Mouse (Mus musculus) embryonic facial prominence, embryonic 11.5 days (tissue): ENCODE measurements around the gene Fsip1. TPM values are rescaled to one million over a fixed set of nuclear protein-coding genes. Genes with fewer than 3 reads are reported as not detected.
A peak's percentile ranks its signal among the peaks of the same experiment; 100 is the strongest.

Source experiments
- ATAC-seq: fragments of 200-750 bp; cut with Nextera tagmentation; replicated peaks from 2 replicates; pipeline ENCODE4 v1.8.0; 2017; ENCODE audit warnings: low read depth; ENCODE audit not compliant: insufficient number of reproducible peaks, low FRiP score, low TSS enrichment
- DNase-seq: peaks from one replicate; pipeline ENCODE4 v3.0.0-alpha.2; 2015; ENCODE audit warnings: low spot score
- H3K27ac ChIP-seq: fragments of 300-500 bp; sonication (generic); replicated peaks from 2 replicates; pipeline ENCODE4 v1.5.1; 2014; ENCODE audit warnings: mild to moderate bottlenecking, low read depth, low read length, control low read depth
- H3K27me3 ChIP-seq: fragments of 300-500 bp; sonication (generic); 2 replicates; pipeline ENCODE4 v1.6.1; 2014; ENCODE audit warnings: mild to moderate bottlenecking, low read length, moderate library complexity, mixed read lengths; ENCODE audit not compliant: control insufficient read depth, insufficient read depth
- H3K36me3 ChIP-seq: fragments of 300-500 bp; sonication (generic); replicated peaks from 2 replicates; pipeline ENCODE4 v1.6.1; 2014; ENCODE audit warnings: low read depth, mild to moderate bottlenecking, low read length, moderate library complexity, mixed read lengths; ENCODE audit not compliant: control insufficient read depth, insufficient read depth
- H3K4me1 ChIP-seq: fragments of 300-500 bp; sonication (generic); 2 replicates; pipeline ENCODE4 v1.6.1; 2014; ENCODE audit warnings: low read length, mixed read lengths; ENCODE audit not compliant: control insufficient read depth, insufficient read depth
- H3K4me2 ChIP-seq: fragments of 300-500 bp; sonication (generic); 2 replicates; pipeline ENCODE4 v1.6.1; 2014; ENCODE audit warnings: low read depth, mild to moderate bottlenecking, control low read depth, low read length, moderate library complexity
- H3K4me3 ChIP-seq: fragments of 300-500 bp; sonication (generic); 2 replicates; pipeline ENCODE4 v1.5.1; 2014; ENCODE audit warnings: low read depth, low read length, control low read depth
- H3K9ac ChIP-seq: fragments of 300-500 bp; sonication (generic); replicated peaks from 2 replicates; pipeline ENCODE4 v1.6.1; 2014; ENCODE audit warnings: mild to moderate bottlenecking, control low read depth, low read length
- H3K9me3 ChIP-seq: fragments of 300-500 bp; sonication (generic); replicated peaks from 2 replicates; pipeline ENCODE4 v1.6.1; 2016; ENCODE audit warnings: mild to moderate bottlenecking, low read length, inconsistent platforms, mixed read lengths; ENCODE audit not compliant: control insufficient read depth
- WGBS: fragments of 180-500 bp; shearing (Covaris S2); extraction: QIAGEN DNeasy Blood & Tissue Kit; methylation state at CpG from one replicate; pipeline ENCODE4 v1.1.7; 2014; 5-methylcytosine and 5-hydroxymethylcytosine counted together
- polyA plus RNA-seq: library from polyadenylated mRNA; unstranded; fragments of >200 nt; fragmentation: Nextera tagmentation; extraction: Ambion mirVana; gene quantifications from 2 replicates; pipeline ENCODE4 v1.2.1, GENCODE M21; 2014

Fsip1 gene
- polyA plus RNA-seq, 1 experiment from 2014 or later = 2.3 TPM

GRCm38 (mm10) chr2:118112846-118113479 lies 143.8 kb downstream of the Fsip1 start:
- DNase-seq (no peak), ATAC-seq (no peak)
- H3K9ac ChIP-seq = peak overlapping the region; percentile 28
- no peaks in the 10 kb centered on the region for H3K27me3 ChIP-seq
- no peaks in the 10 kb centered on the region for H3K36me3 ChIP-seq
- H3K27ac ChIP-seq = no peak overlapping the region
- WGBS = 60% methylated on average over 21 of the region's 21 CpGs
- H3K9me3 ChIP-seq = no peaks in the 10 kb centered on the region
- H3K4me2 ChIP-seq = peak overlapping the region; percentile 84
- H3K4me1 ChIP-seq = peaks cover 2% of the 10 kb centered on the region; the same call in 1 of the 2 replicates
- peak overlapping the region; percentile 49 for H3K4me3 ChIP-seq

GRCm38 (mm10) chr2:118112438-118112837 lies 144.3 kb downstream of the Fsip1 start:
- peaks cover 2% of the 10 kb centered on the region; the same call in 1 of the 2 replicates for H3K4me1 ChIP-seq
- no peaks in the 10 kb centered on the region for H3K36me3 ChIP-seq
- ATAC-seq = no peak
- H3K27me3 ChIP-seq = no peaks in the 10 kb centered on the region
- 28% methylated on average over 5 of the region's 5 CpGs for WGBS
- no peak overlapping the region for H3K27ac ChIP-seq
- peak overlapping the region; percentile 84 for H3K4me2 ChIP-seq
- no peaks in the 10 kb centered on the region for H3K9me3 ChIP-seq
- peak overlapping the region; percentile 49 for H3K4me3 ChIP-seq
- no peak for DNase-seq
- 0 out of 2 replicates have a peak overlapping the region, but pooled peaks have one; percentile 1 for H3K9ac ChIP-seq

- H3K9me3 ChIP-seq = no peaks in the 10 kb centered on the region
- H3K4me3 ChIP-seq = peak within 1 kb of the TSS; percentile 49
- H3K4me1 ChIP-seq = peaks cover 2% of the 10 kb centered on the region; the same call in 1 of the 2 replicates
- DNase-seq = peak; percentile 86
- no peak within 1 kb of the TSS for H3K27ac ChIP-seq
- peak; percentile 61 for ATAC-seq
- no peaks in the 10 kb centered on the region for H3K27me3 ChIP-seq
- WGBS = under 1% methylated on average over 36 of the region's 36 CpGs
- peak within 1 kb of the TSS; percentile 67 for H3K9ac ChIP-seq
- no peaks in the 10 kb centered on the region for H3K36me3 ChIP-seq
- H3K4me2 ChIP-seq = peak within 1 kb of the TSS; percentile 84
These were observed 145.2 kb downstream of the Fsip1 start, which contains the start of gene Thbs1 for GRCm38 (mm10) chr2:118111488-118112131. Gene Thbs1, plus strand, starts transcription at chr2:118111876.

GRCm38 (mm10) chr2:118111116-118111487 lies 145.7 kb downstream of the Fsip1 start:
- WGBS = under 1% methylated on average over 16 of the region's 16 CpGs
- Histone ChIP-seq H3K27me3 (no peaks in the 10 kb centered on the region), H3K27ac (no peak overlapping the region), H3K4me2 (peak overlapping the region; percentile 84), H3K9ac (peak overlapping the region; percentile 67), H3K36me3 (no peaks in the 10 kb centered on the region), H3K4me3 (peak overlapping the region; percentile 49), H3K4me1 (peaks cover 2% of the 10 kb centered on the region; the same call in 1 of the 2 replicates), H3K9me3 (no peaks in the 10 kb centered on the region)
- ATAC-seq (peak; percentile 87), DNase-seq (peak; percentile 96)

- H3K4me1 ChIP-seq = peaks cover 2% of the 10 kb centered on the region; the same call in 1 of the 2 replicates
- no peak for ATAC-seq
These were observed 146.4 kb downstream of the Fsip1 start for GRCm38 (mm10) chr2:118110225-118110915.

GRCm38 (mm10) chr2:118102169-118102568 lies 154.6 kb downstream of the Fsip1 start:
- ATAC-seq = no peak
- H3K4me3 ChIP-seq = no peak overlapping the region
- DNase-seq = no peak
- no peak overlapping the region for H3K4me2 ChIP-seq
- H3K9ac ChIP-seq = no peak overlapping the region
- H3K27ac ChIP-seq = no peak overlapping the region
- H3K9me3 ChIP-seq = no peaks in the 10 kb centered on the region
- no peaks in the 10 kb centered on the region for H3K27me3 ChIP-seq
- H3K36me3 ChIP-seq = no peaks in the 10 kb centered on the region
- 62% methylated on average over 4 of the region's 4 CpGs for WGBS
- H3K4me1 ChIP-seq = no peaks in the 10 kb centered on the region

More at GRCm38 (mm10) chr2:118110225-118110915, 146.4 kb downstream of the Fsip1 start:
- Histone ChIP-seq H3K9ac (0 out of 2 replicates have a peak overlapping the region, but pooled peaks have one; percentile 29), H3K27me3 (no peaks in the 10 kb centered on the region), H3K4me2 (peak overlapping the region; percentile 84), H3K36me3 (no peaks in the 10 kb centered on the region), H3K9me3 (no peaks in the 10 kb centered on the region), H3K27ac (no peak overlapping the region), H3K4me3 (peak overlapping the region; percentile 9; the same call in 1 of the 2 replicates)
- WGBS = 33% methylated on average over 17 of the region's 17 CpGs
- peak; percentile 58 for DNase-seq

- no peaks in the 10 kb centered on the region for H3K9me3 ChIP-seq
- H3K4me3 ChIP-seq = no peak overlapping the region
- H3K9ac ChIP-seq = no peak overlapping the region
- ATAC-seq = no peak
- H3K4me2 ChIP-seq = no peak overlapping the region
- no peaks in the 10 kb centered on the region for H3K4me1 ChIP-seq
- 78% methylated on average over 4 of the region's 4 CpGs for WGBS
- H3K27me3 ChIP-seq = no peaks in the 10 kb centered on the region
- H3K27ac ChIP-seq = no peak overlapping the region
- DNase-seq = no peak
- H3K36me3 ChIP-seq = no peaks in the 10 kb centered on the region
These were observed 157.7 kb downstream of the Fsip1 start for GRCm38 (mm10) chr2:118099104-118099503.
